Comparison of ENCODE assay signal across 28 mouse cellular contexts in genomic region chr17:32454188-32454587, GRCm38 (mm10). TPM values are rescaled to one million over a fixed set of nuclear protein-coding genes. Genes with fewer than 3 reads are reported as not detected.
DNase-seq lines count a peak whose midpoint lies in the region; ATAC-seq and TF ChIP-seq lines count a peak whose summit lies in the region.
"Had no signal": no experiment of that assay in that cellular context is flagged by ENCODE, and none has a peak within 500 bp of the region (broad histone marks: within the 10 kb centered on the region; RNA-seq: fewer than 3 reads in every experiment).

No protein-coding gene starts in this region.

- H3K27ac ChIP-seq in lung, postnatal 0 days (ENCODE audit: low read length), result no peak overlapping the region
- H3K27ac ChIP-seq in stomach, postnatal 0 days (replicated peaks), result no peak overlapping the region
- H3K27ac ChIP-seq: heart, embryonic 13.5 days; hindbrain, embryonic 10.5 days; hindbrain, postnatal 0 days; kidney, embryonic 15.5 days; left cerebral cortex, adult 2 months; liver, embryonic 15.5 days; midbrain, embryonic 13.5 days had no signal

- peaks cover 4% of the 10 kb centered on the region; the same call in 1 of the 2 replicates for H3K27me3 ChIP-seq in lung, postnatal 0 days (replicated peaks; ENCODE audit: insufficient read depth, low read length)
- no peaks in the 10 kb centered on the region for H3K27me3 ChIP-seq in stomach, postnatal 0 days (ENCODE audit: control insufficient read depth, insufficient read depth, low read length)

- ATAC-seq in lung, postnatal 0 days, result peak; percentile 93
- ATAC-seq in stomach, postnatal 0 days (ENCODE audit: low FRiP score, low TSS enrichment), result no peak; the same call in 1 of the 2 replicates
- ATAC-seq: CD4-positive, CD25-positive, alpha-beta regulatory T cell, adult 4 months; forebrain, embryonic 16.5 days; hindbrain, postnatal 0 days; intestine, embryonic 16.5 days; midbrain, embryonic 13.5 days had no signal

- H3K4me1 ChIP-seq in lung, postnatal 0 days (ENCODE audit: insufficient read depth, low read depth, low read length), result peaks cover 4% of the 10 kb centered on the region; the same call in 1 of the 2 replicates
- no peaks in the 10 kb centered on the region for H3K4me1 ChIP-seq in stomach, postnatal 0 days (replicated peaks; ENCODE audit: control insufficient read depth, insufficient read depth)

- H3K4me2 ChIP-seq in lung, postnatal 0 days (replicated peaks; ENCODE audit: low read depth, low read length), result no peak overlapping the region
- no peak overlapping the region for H3K4me2 ChIP-seq in stomach, postnatal 0 days (replicated peaks; ENCODE audit: low read depth)
- H3K4me2 ChIP-seq: heart, embryonic 13.5 days; kidney, embryonic 15.5 days; midbrain, embryonic 13.5 days had no signal

- no peaks in the 10 kb centered on the region for H3K36me3 ChIP-seq in lung, postnatal 0 days (ENCODE audit: insufficient read depth, low read length)
- no peaks in the 10 kb centered on the region for H3K36me3 ChIP-seq in stomach, postnatal 0 days (ENCODE audit: control insufficient read depth, insufficient read depth, low read length)
- H3K36me3 ChIP-seq: heart, embryonic 13.5 days; hindbrain, embryonic 10.5 days; kidney, embryonic 15.5 days; liver, embryonic 15.5 days; midbrain, embryonic 13.5 days had no signal

- DNase-seq in adrenal gland, postnatal 14 days, result peak; percentile 42
- DNase-seq in adrenal gland, adult 8-10 months, result no peak
- DNase-seq in kidney, postnatal 10 days, result peak; percentile 12
- DNase-seq in kidney, adult 18-20 months, result no peak
- peak; percentile 76 for DNase-seq in lung, postnatal 0 days (ENCODE audit: low spot score)
- peak; percentile 17 for DNase-seq in stomach, postnatal 0 days (ENCODE audit: low spot score)
- no peak for DNase-seq in layer of hippocampus, postnatal 36 days
- no peak for DNase-seq in thymus, postnatal 10 days (ENCODE audit: low spot score in 2 of 2)
- DNase-seq: cerebellum, adult 2 months; cerebellum, postnatal 36 days; gastrocnemius, postnatal 10 days; kidney, postnatal 4 days; liver; thymus, postnatal 14 days had no signal

- H3K4me3 ChIP-seq in lung, postnatal 0 days (ENCODE audit: low read depth, low read length), result no peak overlapping the region
- H3K4me3 ChIP-seq in stomach, postnatal 0 days (ENCODE audit: low read depth, low read length), result no peak overlapping the region
- H3K4me3 ChIP-seq: heart, embryonic 13.5 days; hindbrain, embryonic 10.5 days; kidney, embryonic 15.5 days; left cerebral cortex, adult 2 months; liver, embryonic 15.5 days; megakaryocyte, embryonic 14.5 days; midbrain, embryonic 13.5 days had no signal

- H3K9me3 ChIP-seq in lung, postnatal 0 days (ENCODE audit: low read length), result no peaks in the 10 kb centered on the region
- no peaks in the 10 kb centered on the region for H3K9me3 ChIP-seq in stomach, postnatal 0 days (ENCODE audit: control insufficient read depth, low read length)
- H3K9me3 ChIP-seq: kidney, embryonic 15.5 days; liver, embryonic 15.5 days; midbrain, embryonic 13.5 days had no signal

- TF ChIP-seq EP300 in lung, postnatal 0 days (IDR thresholded peaks at IDR 0.05), result no peak
- TF ChIP-seq EP300 in stomach, postnatal 0 days (optimal IDR thresholded peaks at IDR 0.05), result no peak

- TF ChIP-seq CTCF in lung, postnatal 0 days (IDR thresholded peaks at IDR 0.05), result no peak
- no peak for TF ChIP-seq CTCF in stomach, postnatal 0 days (IDR thresholded peaks at IDR 0.05; ENCODE audit: low read depth)

- H3K9ac ChIP-seq in lung, postnatal 0 days (replicated peaks; ENCODE audit: low read depth), result no peak overlapping the region
- H3K9ac ChIP-seq in stomach, postnatal 0 days (ENCODE audit: low read length), result no peak overlapping the region
- H3K9ac ChIP-seq: heart, embryonic 13.5 days; kidney, embryonic 15.5 days; liver, embryonic 15.5 days; midbrain, embryonic 13.5 days had no signal

- 47% methylated on average over 4 of the region's 4 CpGs for WGBS in lung, postnatal 0 days
- WGBS in stomach, postnatal 0 days, result 54% methylated on average over 4 of the region's 4 CpGs

RNA-seq across cellular contexts. Expression of gene Cyp4f39, which starts 1.7 kb away (rescaled TPM):
- not detected in 2 replicates for total RNA-seq in adrenal gland, postnatal 14 days (2021)
- total RNA-seq in adrenal gland, adult 8-10 months (2022), result not detected
- polyA plus RNA-seq in lung, postnatal 0 days (2015; fragmentation: Nextera tagmentation; extraction: Ambion mirVana), result 3.2 and 4.9 TPM in 2 replicates
- 56.5 and 57.9 TPM in 2 replicates for polyA plus RNA-seq in stomach, postnatal 0 days (2015; fragmentation: Nextera tagmentation; extraction: Ambion mirVana)
- total RNA-seq in layer of hippocampus, postnatal 36 days (2021), result not detected
- total RNA-seq: left cerebral cortex, adult 2 months; left cerebral cortex, postnatal 36 days; monocyte, adult 5-6 weeks had no signal

RNA-seq across cellular contexts. Expression of gene Pglyrp2, which starts 30.2 kb away (rescaled TPM):
- 4.2 and 14.2 TPM in 2 replicates for total RNA-seq in adrenal gland, postnatal 14 days (2021)
- under 1 TPM; 0.11 to 0.62 (median 0.34) TPM for total RNA-seq in adrenal gland, adult 8-10 months (2022)
- polyA plus RNA-seq in lung, postnatal 0 days (2015; fragmentation: Nextera tagmentation; extraction: Ambion mirVana), result 0.05 TPM in 1 of 2 replicates, not detected in the other
- polyA plus RNA-seq in stomach, postnatal 0 days (2015; fragmentation: Nextera tagmentation; extraction: Ambion mirVana), result 0.10 and 0.16 TPM in 2 replicates
- total RNA-seq in layer of hippocampus, postnatal 36 days (2021), result not detected
- total RNA-seq: gastrocnemius, postnatal 10 days; hindbrain, postnatal 0 days; left cerebral cortex, adult 2 months; left cerebral cortex, postnatal 36 days had no signal
- polyA plus RNA-seq: cerebellum, adult 2 months; forebrain, embryonic 16.5 days; hindbrain, embryonic 10.5 days; hindbrain, postnatal 0 days; kidney, embryonic 15.5 days; midbrain, embryonic 13.5 days; neural tube, embryonic 11.5 days had no signal

RNA-seq across cellular contexts. Expression of gene Rasal3, which starts 50.8 kb away (rescaled TPM):
- 1.7 and 18.1 TPM in 2 replicates for total RNA-seq in adrenal gland, postnatal 14 days (2021)
- total RNA-seq in adrenal gland, adult 8-10 months (2022), result 1 to 10 TPM; 2.2 to 4.0 (median 2.5) TPM
- 0.79 and 1.2 TPM in 2 replicates for polyA plus RNA-seq in lung, postnatal 0 days (2015; fragmentation: Nextera tagmentation; extraction: Ambion mirVana)
- polyA plus RNA-seq in stomach, postnatal 0 days (2015; fragmentation: Nextera tagmentation; extraction: Ambion mirVana), result 0.56 and 0.63 TPM in 2 replicates
- 1 to 10 TPM; 2.8 to 3.6 TPM for total RNA-seq in layer of hippocampus, postnatal 36 days (2021)

RNA-seq across cellular contexts. Expression of gene Cyp4f17, which starts 51.7 kb away (rescaled TPM):
- total RNA-seq in adrenal gland, postnatal 14 days (2021), result 7.7 and 7.9 TPM in 2 replicates
- total RNA-seq in adrenal gland, adult 8-10 months (2022), result 10 to 100 TPM; 11.1 to 32.1 (median 21.6) TPM
- polyA plus RNA-seq in lung, postnatal 0 days (2015; fragmentation: Nextera tagmentation; extraction: Ambion mirVana), result 5.0 and 5.2 TPM in 2 replicates
- 3.5 and 3.8 TPM in 2 replicates for polyA plus RNA-seq in stomach, postnatal 0 days (2015; fragmentation: Nextera tagmentation; extraction: Ambion mirVana)
- total RNA-seq in layer of hippocampus, postnatal 36 days (2021), result 1 to 10 TPM; 4.6 to 5.0 TPM

Comparison
In these comparisons a context has a peak if more than half of its experiments do, and no peak if none do; other contexts are left out.
1. DNase-seq: peak in adrenal gland, postnatal 14 days (single experiment), kidney, postnatal 10 days (single experiment), lung, postnatal 0 days (single experiment) and stomach, postnatal 0 days (single experiment); none in adrenal gland, adult 8-10 months (single experiment), kidney, adult 18-20 months (single experiment), layer of hippocampus, postnatal 36 days (0 of 2) and thymus, postnatal 10 days (0 of 2).